Mouse (Mus musculus): ENCODE measurements around the gene 4933430I17Rik. TPM values are rescaled to one million over a fixed set of nuclear protein-coding genes. Genes with fewer than 3 reads are reported as not detected.
A peak's percentile ranks its signal among the peaks of the same experiment; 100 is the strongest.

4933430I17Rik gene
- total RNA-seq, 2 experiments from 2014 or later, result 0.08 to 0.27 TPM

- peak; percentile 91 for ATAC-seq (replicated peaks; ENCODE audit: poor library complexity)
Measured at GRCm38 (mm10) chr4:62593546-62594240, 68.5 kb downstream of the 4933430I17Rik start.

GRCm38 (mm10) chr4:62594442-62594841, 69.3 kb downstream of the 4933430I17Rik start:
- no peak for ATAC-seq (replicated peaks; ENCODE audit: poor library complexity)

GRCm38 (mm10) chr4:62596051-62596450, 70.9 kb downstream of the 4933430I17Rik start:
- ATAC-seq (replicated peaks; ENCODE audit: poor library complexity), result no peak

Other genes with a start within 250 kb of the 4933430I17Rik start
- 22.1 and 24.8 TPM in 2 replicates for gene Fkbp15, start 164.8 kb upstream of the 4933430I17Rik start, total RNA-seq (2015)
- gene Fkbp15, start 164.8 kb upstream of the 4933430I17Rik start, total RNA-seq (2017), result 41.4 and 49.9 TPM in 2 replicates
- 19.3 and 22.3 TPM in 2 replicates for gene Slc31a1, start 164.6 kb upstream of the 4933430I17Rik start, total RNA-seq (2015)
- gene Slc31a1, start 164.6 kb upstream of the 4933430I17Rik start, total RNA-seq (2017), result 18.4 and 18.9 TPM in 2 replicates
- gene Cdc26, start 116.7 kb upstream of the 4933430I17Rik start, total RNA-seq (2015), result 166 and 206 TPM in 2 replicates
- gene Cdc26, start 116.7 kb upstream of the 4933430I17Rik start, total RNA-seq (2017), result 134 and 150 TPM in 2 replicates
- 14.8 and 16.7 TPM in 2 replicates for gene Prpf4, start 116.6 kb upstream of the 4933430I17Rik start, total RNA-seq (2015)
- 14.4 and 15.9 TPM in 2 replicates for gene Prpf4, start 116.6 kb upstream of the 4933430I17Rik start, total RNA-seq (2017)
- not detected in 2 replicates for gene Rnf183, start 90.1 kb upstream of the 4933430I17Rik start, total RNA-seq (2015)
- not detected in 2 replicates for gene Rnf183, start 90.1 kb upstream of the 4933430I17Rik start, total RNA-seq (2017)
- gene Wdr31, start 54.5 kb upstream of the 4933430I17Rik start, total RNA-seq (2015), result 0.95 and 1.2 TPM in 2 replicates
- 0.50 and 1.5 TPM in 2 replicates for gene Wdr31, start 54.5 kb upstream of the 4933430I17Rik start, total RNA-seq (2017)
- gene Bspry, start 45.3 kb upstream of the 4933430I17Rik start, total RNA-seq (2015), result not detected in 2 replicates
- not detected in 2 replicates for gene Bspry, start 45.3 kb upstream of the 4933430I17Rik start, total RNA-seq (2017)
- 1.1 and 3.3 TPM in 2 replicates for gene Hdhd3, start 21.9 kb upstream of the 4933430I17Rik start, total RNA-seq (2015)
- gene Hdhd3, start 21.9 kb upstream of the 4933430I17Rik start, total RNA-seq (2017), result 0.92 and 2.5 TPM in 2 replicates
- gene Alad, start 5.5 kb upstream of the 4933430I17Rik start, total RNA-seq (2015), result 33.6 and 50.9 TPM in 2 replicates
- 24.1 and 25.0 TPM in 2 replicates for gene Alad, start 5.5 kb upstream of the 4933430I17Rik start, total RNA-seq (2017)
- gene Pole3, start 301 bp upstream of the 4933430I17Rik start, total RNA-seq (2015), result 56.8 and 60.9 TPM in 2 replicates
- 80.7 TPM in 2 replicates for gene Pole3, start 301 bp upstream of the 4933430I17Rik start, total RNA-seq (2017)
- gene Rgs3, start 34.5 kb downstream of the 4933430I17Rik start, total RNA-seq (2015), result 4.2 and 5.2 TPM in 2 replicates
- 9.7 and 10.8 TPM in 2 replicates for gene Rgs3, start 34.5 kb downstream of the 4933430I17Rik start, total RNA-seq (2017)